Mouse (Mus musculus): ENCODE data around the gene Paf1.

DNA sequence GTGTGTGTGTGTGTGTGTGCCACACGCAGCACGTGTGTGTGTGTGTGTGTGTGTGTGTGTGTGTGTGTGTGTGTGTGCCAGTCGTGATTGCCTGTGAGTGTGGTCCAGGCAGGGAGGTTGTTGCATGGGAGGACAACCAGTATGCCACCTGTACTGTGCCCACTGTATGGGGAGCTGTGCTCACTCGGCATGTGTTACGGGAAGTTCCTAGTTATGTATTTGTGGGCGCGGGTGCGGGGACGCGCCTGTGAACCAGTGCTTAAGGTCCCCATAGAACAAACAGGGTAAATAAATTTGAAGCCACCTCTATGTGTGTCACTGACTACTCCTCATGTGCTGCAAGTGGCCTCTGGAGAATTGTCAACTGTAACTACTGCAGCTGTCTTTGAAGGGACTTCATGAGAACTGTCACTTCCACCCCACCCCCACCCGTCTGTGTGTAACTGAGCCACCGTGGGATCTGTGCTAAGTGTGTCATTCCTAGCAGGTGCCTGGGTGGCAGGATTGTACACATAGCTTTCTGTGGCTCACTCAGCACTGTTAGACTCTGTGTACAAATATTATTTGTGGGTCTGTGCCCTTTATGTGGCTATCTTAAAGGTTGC, 10.3 kb upstream of the Paf1 start:
- TF ChIP-seq POLR2A (IDR thresholded peaks at IDR 0.05; ENCODE audit: borderline replicate concordance, insufficient read depth, low read length) (no peak), CTCF (IDR thresholded peaks at IDR 0.05; ENCODE audit: borderline replicate concordance, insufficient read depth, low read depth, low read length) (no peak)

Data from cerebellum, adult 2 months (tissue).